Mouse (Mus musculus) neutrophil, adult 5-6 weeks (primary cell): ENCODE data around the gene Ptms. TPM values are rescaled to one million over a fixed set of nuclear protein-coding genes. Genes with fewer than 3 reads are reported as not detected.

Source experiments
- ATAC-seq: fragments of 151-379, 151-347 bp; 2 replicates; pipeline ENCODE4 v1.8.0; 2017; ENCODE audit warnings: mild to moderate bottlenecking, moderate TSS enrichment; ENCODE audit not compliant: insufficient number of reproducible peaks, poor library complexity, low FRiP score, severe bottlenecking; ENCODE audit errors: extremely low read depth
- total RNA-seq: library from RNA; stranded (forward); fragments of 200-1000 nt; gene quantifications from 2 replicates; pipeline ENCODE4 v1.2.3, GENCODE M21; 2017

The Ptms gene
- total RNA-seq, 1 experiment from 2014 or later: 94.0 TPM

DNA sequence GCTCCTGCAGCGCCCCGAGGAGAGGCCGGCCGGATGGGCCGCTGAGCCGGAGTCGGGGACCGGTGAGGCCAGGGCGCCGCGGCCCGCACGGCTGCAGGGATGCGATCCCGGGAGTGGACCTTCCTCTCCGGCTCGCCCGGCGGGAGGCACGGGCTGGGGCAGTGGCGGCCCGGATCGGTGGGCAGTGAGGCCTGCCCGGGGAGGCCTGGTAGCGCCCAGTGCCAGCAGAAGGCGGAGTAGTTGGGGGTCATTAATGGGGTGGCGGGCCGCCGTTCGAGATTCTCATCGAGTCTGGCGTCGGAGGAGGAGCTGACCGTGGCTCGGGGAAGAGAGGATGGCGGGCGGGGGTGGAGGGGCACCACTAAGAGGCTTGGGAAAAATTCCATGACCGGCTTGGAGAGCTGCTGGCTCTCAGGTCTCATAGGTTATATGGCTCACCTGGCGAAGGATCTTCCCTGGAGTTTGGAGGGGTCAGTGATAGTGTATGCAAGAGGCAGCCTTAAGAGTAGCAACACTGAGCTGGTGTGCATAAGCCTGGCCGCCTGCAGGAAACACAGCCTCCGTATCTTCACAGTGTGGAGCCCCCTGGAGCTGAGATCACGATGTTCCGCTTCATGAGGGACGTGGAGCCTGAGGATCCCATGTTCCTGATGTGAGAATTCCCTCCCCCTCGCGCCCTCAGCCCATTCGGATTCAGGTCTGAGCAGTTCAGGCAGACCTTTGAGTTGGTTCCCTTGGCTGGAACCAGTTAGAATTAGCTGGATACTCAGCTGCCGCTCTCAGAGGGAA is 11.8 kb upstream of the Ptms start:
- ATAC-seq: no peak

DNA sequence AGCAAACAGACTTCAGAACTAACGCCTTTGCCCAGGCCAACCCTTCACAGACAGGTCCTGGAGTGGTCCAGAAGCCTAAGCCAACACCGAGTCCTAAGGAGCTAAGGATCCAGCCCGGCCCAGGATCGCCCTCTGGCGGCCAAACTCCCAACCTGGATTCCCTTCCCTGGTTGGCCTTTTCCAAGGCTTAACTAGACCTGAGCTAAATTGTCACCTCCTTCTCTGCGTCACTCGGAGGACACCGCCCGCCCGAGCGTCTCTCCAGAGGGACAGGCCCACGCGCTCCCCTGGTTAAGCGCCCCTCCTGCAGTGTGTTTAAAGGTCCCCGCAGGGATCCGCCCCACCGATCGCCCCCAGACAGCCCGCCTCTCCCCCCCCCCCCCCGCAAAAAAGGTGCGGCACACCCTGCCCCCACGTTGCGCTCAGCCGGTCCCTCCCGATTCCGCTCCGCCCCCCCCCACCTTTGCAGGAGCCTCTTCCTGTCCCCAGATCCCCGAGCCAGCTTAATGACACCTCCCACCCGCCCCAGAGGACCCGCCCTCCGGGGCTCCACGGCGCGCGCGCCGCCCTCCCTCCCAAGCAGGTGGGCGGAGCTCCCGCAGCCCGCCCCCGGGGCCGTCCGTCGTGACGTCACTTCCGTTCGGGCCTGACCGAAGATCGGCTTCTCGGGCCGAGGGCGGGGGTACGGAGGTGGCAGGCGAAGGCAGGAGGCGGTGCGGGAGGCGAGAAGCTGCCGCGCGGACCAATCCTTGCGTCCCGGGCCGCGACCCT is 11.0 kb upstream of the Ptms start, which contains the start of gene Mlf2:
Gene Mlf2, plus strand, starts transcription at position 633 of the 771 bp plus-strand sequence.
- ATAC-seq: peak; percentile 78

DNA sequence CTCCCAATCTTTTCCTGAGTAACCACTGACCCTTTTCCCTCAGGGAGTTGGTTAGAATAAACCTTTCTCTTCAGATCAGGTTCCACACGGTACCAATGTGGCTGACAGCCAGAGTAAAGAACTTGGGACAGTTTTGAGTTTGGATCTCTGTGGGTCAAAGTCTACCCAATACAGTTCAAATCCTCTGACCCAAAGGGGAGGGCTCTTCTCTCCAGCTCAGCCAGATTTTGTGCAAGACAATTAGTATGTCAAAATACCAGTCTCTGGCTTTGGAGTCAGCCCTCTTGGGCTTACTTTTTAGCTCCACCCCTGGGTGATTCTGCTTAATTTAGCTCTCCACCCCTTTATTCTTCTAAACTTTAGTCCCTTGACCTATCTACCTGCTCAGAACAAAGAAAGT is 10.3 kb upstream of the Ptms start:
- ATAC-seq: no peak

DNA sequence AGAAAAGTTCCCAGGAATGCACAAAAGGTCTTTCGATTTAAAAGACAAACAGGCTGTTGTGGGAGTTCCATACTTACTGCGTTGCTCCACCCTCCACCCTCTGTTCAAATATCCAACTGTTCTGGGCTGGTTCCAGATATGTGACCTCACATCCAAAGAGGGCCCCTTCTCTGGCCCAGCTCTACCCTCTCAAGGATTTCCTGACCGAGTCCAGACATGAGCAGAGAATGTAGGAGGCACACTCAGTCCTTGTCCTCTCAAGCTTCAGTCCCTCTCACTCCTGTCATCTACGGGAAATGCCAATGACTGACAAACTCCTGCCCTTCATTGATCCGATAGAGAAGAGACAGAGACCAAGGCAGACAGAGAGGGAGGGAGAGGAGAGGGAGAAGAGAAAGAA is 6.0 kb upstream of the Ptms start:
- no peak for ATAC-seq

DNA sequence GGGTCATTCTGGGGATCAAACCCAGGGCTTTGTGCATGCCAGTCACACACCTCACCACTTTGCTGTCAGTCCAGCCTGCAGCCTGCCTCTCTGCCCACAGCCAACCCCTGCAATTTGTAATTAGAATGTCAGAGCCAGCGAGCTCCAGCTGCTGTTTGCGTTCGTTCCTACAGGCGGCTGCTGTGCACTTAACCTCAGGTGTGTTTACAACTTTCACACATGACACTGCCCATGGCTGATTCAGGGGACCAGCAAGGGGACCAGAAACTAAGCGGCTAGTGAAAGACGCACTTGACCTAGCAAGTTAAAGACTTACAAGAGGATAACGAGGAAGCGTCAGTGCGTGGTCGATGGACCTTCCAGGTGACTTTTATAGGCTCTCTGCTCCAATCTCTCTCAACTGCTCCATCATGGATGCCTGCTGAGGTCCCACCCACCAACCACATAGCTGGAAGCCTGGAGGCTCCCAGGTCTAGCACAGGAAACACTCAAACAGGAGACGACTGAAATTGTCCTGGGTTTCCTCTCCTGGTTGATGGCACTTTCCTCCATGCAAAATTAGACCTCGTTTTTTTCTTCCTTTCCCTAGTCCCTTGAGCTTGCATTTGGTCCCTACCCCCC is 5.4 kb upstream of the Ptms start:
- ATAC-seq: no peak

DNA sequence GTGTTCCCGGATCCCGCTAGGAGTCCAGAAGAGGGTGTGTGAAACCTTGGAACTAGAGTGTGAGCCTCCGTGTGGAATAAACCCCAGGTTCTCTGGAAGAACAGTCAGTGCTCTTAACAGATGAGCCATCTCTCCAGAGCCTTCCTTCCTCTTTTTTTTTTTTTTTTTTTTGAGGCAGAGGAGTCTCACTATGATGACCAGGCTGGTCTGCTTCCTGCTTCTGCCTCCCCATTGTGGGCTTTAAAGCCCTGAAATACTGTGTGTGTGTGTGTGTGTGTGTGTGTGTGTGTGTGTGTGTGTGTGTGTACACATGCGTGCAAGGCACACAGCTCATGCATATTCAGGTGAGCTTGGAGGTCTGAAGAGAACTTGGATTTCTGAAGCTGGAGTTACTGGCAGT is 1.6 kb upstream of the Ptms start:
- ATAC-seq: peak; percentile 46

DNA sequence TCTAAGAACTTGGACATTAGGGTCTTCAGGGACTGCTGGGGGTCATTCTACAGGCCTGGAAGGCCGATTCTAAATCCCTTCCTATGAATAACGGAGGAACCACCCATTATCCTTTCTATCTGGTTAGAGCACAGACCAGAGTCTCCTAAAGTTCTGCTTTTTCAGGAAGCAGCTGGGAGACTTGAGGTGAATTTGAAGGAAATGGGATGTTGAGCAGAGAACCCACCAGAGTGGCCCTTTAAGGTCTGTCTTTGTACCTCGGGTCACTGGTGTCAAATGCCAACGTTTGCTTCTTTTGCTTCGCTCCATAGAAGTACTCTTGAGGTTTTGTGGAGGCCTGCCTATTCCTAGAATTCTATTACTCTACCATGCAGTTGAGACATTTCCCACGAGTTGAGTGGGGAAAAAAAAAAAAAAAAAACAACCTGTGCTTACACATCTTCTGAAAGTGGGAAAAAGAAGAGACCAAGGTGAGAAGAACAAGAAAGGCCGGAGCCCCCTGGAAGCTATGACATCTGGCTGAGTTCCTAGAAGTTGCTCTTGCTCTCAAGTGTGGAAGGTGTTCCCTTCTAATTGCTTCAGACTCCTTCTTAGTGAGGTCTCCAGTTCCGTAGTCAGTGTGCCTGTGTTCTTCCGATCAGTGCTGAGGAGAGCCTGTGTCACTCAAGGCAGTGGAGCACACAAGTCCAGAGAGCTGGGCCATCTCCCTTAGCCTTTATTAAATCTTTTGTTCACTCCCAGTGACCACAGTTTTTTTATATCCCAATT is 599 bp upstream of the Ptms start:
- ATAC-seq: no peak

DNA sequence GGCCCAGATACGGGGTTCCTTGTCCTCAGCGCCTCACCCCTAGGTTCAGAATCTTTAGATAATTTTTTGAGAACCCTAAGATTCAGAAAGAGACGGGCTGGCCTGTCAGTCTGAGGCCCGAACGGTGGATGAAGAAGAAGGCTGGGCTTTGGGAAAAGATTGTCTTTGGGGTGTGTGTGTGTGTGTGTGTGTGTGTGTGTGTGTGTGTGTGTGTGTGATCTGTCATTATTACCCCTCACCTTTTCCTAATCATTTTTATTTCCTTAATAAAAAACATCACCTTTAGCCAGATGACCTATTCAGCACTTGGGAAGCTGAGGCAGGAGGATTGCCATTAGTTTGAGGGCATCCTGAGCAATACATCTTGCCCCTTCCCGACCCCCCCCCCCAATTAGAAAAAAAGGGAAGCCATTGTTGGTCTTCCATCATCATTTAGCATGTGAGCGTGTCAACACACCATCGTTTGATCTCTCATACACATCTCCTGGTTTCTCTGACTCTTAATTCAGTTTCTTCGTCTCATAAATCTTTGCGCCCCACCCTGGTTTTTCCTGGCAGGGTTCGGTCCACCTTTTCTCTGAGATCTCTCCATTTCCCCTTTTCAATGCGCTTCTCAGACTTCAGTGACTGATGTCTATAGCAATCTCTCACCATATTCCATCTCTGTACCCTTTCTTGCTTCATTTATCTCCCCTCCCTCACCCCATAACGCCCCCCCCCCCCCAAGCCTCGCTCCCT is 844 bp downstream of the Ptms start:
- no peak for ATAC-seq

DNA sequence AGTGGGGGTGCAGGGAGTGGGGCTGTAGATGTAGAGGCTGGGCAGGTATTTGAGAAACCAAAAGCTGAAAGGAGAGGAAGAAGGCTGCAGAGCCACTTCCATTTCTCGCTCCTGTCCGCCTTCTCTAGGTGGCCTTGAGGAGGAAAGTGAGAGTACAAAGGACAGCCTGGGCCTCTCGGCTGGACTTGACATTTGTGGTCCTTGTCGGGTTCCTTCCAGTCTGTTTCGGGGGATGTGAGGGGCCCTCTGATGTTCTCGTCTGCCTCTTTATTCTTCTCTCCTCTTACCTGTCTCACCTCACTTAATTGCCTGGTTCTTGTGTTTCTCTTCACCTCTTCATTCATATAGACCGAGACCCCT is 1.6 kb downstream of the Ptms start:
- ATAC-seq: no peak

DNA sequence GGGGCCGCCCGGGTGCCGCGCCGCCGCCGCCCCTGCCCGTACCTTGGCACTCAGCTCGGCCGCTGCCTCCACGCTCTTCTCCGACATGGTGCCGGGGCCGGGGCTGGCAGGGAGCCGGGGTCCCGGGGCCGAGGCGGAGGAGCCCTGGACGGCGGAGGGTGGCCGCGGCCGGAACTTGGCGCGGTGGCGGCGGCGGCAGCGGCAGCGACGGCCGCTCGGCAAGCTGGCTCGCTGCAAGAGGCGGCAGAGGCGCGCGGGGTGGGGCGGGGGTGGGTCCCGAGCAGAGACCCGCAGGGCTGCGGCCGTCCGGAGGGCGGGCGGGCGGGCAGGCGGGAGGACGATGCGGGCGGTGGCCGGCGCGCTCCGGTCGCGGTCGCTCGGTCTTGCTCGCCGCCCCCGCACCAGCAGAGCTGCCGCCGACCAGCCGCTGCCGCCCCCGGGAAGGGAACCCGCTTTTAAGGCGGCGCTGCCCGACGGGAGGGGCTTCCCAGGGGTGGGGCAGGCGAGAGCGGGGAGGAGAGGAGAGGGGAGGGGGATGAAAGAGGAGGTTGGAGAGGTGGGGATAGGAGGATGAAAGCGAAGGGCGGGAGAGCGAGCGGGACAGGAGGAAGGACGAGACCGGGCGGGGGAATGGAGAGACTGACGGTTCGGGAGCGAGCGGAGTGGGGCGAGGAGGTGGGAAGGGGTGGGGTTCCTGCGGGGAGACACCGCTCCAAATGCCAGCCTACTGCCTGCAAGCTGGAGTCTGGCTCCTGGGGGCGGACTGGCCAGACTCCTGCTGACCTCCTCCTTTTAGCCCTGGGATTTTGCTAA is 2.2 kb downstream of the Ptms start:
- no peak for ATAC-seq

DNA sequence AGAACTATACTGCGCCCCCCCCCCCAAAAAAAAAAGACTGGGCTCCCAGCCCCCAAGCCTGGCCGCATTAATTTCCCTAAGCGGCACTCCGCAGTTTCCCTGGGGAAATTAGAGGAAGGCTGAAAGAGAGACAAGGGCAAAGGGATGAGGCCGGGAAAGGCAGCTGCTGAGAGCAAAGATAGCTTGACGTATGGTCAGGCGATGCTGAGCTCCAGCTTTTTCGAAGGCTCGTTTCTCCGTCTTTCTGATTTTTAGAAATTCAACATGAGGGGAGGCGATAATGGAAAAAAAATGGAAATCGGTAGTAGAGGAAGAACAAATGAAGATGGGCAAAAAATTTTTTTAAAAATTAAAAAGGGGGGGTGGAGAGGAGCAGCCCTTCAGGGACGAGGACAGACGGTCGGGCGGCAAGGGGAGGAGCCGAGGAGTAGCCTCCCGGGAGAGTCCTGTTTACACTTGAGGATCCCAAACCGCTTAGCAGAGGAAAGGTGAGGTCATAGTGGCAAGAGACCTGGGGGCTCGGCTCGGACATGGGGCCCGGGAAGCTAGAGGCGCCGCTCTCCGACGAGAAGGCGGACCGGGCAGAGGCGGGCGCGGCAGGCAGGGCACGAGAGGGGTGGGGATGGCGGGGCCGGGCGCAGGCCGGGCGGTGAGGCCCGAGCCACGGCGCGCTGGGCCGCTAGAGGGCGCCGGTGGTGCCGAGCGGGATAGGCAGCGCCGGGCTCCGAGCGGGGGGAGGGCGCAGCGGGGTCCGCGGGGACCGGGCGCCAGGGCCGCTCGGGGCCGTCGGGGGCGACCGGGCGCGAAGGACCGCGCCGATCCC is 3.0 kb downstream of the Ptms start:
- ATAC-seq: peak; percentile 55

DNA sequence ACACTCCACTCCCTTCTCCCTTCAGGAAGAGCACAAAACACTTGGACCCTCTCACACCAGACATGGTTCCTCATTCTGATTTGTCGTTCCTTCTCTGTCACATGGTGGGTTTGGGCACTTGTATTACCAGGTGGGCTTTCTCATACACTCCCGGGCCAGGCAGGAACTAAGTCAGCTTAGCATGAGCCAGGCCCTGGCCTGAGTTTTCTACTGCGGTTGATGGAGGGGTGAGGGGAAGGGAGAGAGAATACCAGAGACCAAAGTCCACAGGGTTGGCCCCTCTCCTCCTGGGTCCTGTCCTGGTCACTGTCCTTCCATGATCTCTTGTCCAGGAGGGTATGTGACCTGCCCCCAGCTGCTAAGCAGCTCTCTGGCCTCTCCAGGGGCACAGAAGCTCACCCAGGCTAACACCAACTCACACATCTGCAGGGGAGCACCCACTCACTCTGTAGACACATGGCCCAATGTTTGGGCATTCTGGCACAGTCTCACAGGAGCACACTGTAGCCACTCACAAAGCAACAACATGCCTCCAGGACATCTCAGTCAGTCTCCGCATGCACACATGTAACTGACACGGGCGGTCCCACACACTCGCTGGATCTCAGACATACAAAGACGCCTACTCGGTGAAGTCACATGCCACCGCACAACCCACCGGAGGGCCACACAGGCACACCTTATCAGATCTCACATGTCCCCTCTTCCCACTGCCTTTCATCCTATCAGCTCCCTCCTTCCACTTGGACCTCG is 3.8 kb downstream of the Ptms start:
- no peak for ATAC-seq

DNA sequence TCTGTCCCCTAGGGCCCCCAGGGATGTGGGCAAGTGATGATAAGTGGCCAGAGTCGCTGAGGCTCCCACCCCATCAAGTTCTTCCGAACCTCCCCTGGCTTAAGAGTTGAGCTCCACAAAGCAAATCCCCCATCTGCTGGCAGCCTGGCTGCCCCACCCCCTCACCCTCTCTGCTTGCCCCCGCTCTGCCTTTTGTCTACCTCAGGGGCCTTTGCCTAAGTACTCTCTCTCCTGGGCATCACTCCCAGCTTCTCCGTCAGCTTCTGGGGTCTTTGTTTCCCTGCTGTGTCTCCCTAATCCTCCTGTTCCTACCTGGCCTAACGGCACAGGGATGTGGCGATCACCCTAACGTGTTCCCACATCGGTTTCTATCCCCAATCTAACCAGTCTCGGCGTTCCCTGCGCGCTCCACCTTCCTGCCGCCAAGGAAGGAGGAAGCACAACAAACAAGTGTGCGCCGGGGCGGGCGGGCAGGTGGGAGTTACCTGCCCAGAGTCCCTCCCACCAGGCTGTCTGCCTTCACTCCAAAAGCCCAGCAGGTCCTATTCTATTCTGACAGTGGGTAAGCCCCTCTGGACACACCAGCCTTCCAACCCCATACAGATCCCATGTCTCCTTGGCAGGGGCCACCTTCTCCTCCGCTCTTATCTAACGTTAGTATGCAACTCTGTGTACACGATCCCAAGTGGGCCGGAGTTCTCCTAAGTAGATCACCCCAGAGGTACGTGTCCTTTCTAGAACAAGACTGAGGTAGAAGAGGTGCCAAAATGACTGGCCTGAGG is 4.6 kb downstream of the Ptms start:
- ATAC-seq: no peak

DNA sequence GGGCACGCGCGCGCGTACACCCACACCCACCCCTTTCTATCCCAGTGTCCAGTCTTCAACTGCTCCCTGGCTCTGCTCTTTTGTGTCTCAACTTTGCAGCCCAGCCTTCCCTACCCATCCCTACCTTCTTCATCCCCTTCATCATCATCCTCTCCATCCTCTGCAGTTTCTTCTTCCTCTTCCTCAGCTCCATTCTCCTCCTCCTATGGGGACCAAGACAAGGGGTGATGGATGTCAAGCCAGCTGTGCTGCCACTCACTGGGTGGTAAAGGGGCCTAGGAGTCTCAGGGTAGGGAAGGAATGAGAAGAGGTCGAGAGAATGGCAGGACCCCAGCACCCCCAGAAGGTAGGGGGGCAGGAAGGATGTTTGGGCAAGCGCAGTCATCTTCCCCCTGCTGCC is 5.4 kb downstream of the Ptms start:
- no peak for ATAC-seq

DNA sequence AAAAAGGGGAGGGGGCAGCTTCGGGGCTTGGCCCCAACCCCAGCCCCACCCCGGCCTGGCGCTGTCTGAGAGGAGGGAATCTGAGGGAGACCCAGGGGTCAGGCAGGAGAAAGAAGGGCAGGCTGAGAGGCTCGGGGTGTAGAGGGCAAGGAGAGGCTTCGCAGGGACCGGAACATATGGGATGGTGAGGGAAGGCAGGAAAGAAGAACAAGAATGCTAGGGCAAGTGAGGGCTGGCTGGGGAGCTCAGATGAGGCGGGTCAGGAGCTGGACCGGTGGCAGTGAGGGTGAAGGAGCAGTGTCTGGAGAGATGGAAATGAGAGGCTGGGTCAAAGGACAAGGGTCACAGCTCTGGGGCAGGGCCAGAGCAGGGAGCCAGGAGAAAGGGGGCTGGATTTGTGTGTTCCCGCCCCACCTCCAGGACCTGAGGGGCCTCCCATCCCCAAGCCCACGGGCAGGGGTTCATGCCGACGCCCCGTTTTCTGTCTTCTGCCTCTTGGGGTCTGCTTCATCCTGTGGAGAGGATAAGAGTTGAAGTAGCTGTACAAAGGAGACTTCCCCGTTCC is 6.1 kb downstream of the Ptms start:
- no peak for ATAC-seq
